Mouse (Mus musculus): ENCODE data around the gene Cacnb4.
A peak's percentile ranks its signal among the peaks of the same experiment; 100 is the strongest.

Cacnb4 gene

DNA sequence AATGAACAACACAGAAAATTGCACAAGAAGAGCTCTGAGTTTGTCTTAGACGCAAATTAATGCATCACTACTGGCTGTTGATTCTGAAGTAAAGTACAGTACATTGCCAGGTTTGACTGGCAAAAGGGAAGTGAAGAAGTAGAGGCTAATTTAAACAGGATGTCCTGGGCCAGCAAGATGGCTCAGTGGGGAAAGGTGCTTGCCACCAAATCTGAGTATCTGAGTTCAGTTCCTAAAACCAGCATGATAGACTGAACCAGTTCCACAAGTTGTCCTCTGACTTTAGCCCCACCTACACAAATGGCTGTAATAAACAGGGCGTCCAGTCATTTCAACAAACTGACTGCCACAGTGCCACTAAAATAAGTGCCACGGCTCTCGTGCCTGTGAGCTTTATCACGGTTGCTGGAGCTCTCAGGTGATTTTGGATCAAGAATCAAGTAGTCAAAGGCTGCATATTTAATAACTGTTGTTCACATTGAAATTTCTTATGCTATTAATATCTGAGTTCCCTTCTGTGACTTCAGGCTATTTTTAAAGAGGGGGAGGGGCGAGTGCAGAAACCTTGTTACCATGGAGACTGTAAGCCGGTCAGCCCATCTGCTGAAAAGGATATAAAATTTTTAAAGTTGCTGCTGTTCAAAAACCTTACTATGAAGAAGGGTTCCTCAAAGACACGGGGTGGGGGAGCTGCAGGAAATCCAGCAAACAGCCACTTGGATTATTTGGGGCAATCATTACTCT lies 29.2 kb downstream of the Cacnb4 start:
- no peak for DNase-seq (ENCODE audit: low spot score)

DNA sequence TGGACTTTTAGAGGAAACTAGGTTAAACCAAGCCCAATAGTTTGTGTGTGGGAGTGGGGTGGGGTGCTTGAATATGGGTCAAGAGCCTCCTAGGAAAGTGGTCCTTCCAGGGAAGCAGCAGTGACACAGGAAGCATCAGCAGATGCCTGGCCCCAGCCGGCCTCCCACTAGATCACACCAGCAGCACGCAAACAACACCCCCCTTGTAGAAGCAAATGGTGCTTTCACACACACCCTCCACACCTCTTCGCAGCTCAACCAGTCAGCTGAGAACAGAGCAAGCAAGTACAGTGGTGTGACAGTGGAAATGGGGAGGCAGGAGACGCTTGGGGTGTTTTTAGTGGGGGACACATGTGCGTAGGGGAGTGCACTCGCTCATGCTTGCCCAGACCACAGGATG lies 33.0 kb downstream of the Cacnb4 start:
- DNase-seq (ENCODE audit: low spot score): no peak

GRCm38 (mm10) chr2:52639530-52639875 lies 37.1 kb downstream of the Cacnb4 start:
- DNase-seq (ENCODE audit: low spot score): no peak

GRCm38 (mm10) chr2:52638857-52639529 lies 37.6 kb downstream of the Cacnb4 start:
- no peak for DNase-seq (ENCODE audit: low spot score)

GRCm38 (mm10) chr2:52638226-52638625 lies 38.4 kb downstream of the Cacnb4 start:
- DNase-seq (ENCODE audit: low spot score): no peak

- DNase-seq (ENCODE audit: low spot score): no peak
Observed at GRCm38 (mm10) chr2:52636051-52636450, 40.6 kb downstream of the Cacnb4 start.

DNA sequence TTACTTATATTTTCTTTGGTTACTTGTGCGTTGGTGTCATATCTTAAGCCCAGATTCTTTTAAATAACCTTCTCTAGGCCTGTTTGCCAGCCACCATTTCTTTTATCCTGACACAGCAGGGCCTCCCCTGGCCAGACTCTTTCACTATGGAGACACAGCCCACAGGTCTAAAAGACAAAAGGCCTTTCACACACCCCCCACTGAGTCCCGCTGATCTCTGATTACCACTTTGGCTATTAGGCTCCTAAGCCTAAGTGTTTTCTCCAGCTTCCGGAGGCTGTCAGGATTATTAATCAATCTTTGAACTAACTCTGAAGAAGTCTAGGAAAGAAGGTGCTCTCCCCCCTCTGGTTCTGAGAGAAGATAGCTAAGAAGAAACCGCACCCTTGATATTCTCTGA lies 41.3 kb downstream of the Cacnb4 start:
- no peak for DNase-seq (ENCODE audit: low spot score)

GRCm38 (mm10) chr2:52632880-52633279 lies 43.8 kb downstream of the Cacnb4 start:
- peak; percentile 61 for DNase-seq (ENCODE audit: low spot score)

DNA sequence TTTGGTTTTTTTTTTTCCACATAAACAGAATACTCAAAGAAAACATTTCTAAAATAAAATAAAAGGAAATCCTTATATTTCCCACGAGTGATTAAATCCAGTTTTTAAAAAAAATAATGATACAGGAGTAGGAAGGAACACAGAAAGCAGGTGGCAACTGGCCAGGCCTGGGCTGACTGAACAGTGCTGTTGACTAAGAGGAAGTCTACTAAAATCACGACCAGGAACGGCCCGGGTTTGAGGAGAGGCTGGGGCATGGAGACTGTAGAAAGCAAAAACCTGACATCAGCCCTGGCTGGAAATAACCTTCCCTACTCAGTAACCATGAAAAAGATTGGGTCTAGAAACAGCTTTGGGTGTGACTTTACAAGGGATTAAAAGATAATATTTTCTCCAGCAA lies 48.4 kb downstream of the Cacnb4 start:
- no peak for DNase-seq (ENCODE audit: low spot score)

- DNase-seq (ENCODE audit: low spot score): no peak
Observed at GRCm38 (mm10) chr2:52626266-52626665, 50.4 kb downstream of the Cacnb4 start.

- DNase-seq (ENCODE audit: low spot score): no peak
Observed at GRCm38 (mm10) chr2:52625731-52626130, 50.9 kb downstream of the Cacnb4 start.

GRCm38 (mm10) chr2:52623921-52624404 lies 52.7 kb downstream of the Cacnb4 start:
- no peak for DNase-seq (ENCODE audit: low spot score)

- DNase-seq (ENCODE audit: low spot score): peak; percentile 46
Observed at GRCm38 (mm10) chr2:52623461-52623860, 53.2 kb downstream of the Cacnb4 start.

- no peak for DNase-seq (ENCODE audit: low spot score)
Observed at GRCm38 (mm10) chr2:52622616-52623015, 54.0 kb downstream of the Cacnb4 start.

DNA sequence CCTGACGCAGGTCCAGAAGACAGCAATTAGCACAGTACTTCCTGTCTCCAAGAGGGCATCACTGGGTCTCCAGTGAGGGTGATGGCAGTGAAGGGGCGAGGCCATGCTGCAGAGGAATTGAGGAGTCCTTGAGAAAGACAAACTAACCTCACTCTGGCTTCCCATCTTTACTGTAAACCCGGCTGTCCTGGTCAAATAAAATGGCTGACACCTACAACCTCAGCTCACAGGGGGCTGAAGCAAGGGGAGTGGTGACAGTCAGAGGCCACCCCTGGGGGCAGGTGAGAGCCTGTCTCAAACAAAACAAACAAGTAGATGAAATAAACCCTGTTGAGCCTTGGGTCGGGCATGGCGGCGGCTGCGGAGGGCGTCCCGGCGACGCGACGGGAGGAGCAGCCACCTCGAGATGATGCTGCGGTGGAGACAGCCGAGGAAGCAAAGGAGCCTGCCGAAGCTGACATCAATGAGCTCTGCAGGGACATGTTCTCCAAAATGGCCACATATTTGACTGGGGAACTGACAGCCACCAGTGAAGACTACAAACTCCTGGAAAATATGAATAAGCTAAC lies 57.1 kb downstream of the Cacnb4 start:
- DNase-seq (ENCODE audit: low spot score): no peak

DNA sequence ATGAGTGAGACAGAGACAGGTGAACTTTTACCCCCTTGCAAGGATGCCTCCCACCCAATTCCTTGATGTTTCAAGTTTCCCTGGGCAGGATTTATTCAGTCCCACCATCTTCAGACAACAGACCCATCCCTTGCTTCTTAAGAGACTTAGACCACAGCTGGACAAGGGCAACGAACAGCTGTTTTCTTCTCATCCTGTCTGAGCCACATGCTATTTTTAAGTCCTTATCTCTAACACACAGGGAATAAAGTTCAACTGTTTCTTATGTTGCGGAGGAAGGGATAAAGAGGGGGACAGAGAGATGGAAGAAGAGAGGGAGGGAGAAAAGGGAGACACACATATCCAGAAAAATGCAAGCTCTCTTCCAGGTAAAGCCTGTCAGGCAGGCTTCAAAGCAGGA lies 57.8 kb downstream of the Cacnb4 start:
- DNase-seq (ENCODE audit: low spot score): no peak

DNA sequence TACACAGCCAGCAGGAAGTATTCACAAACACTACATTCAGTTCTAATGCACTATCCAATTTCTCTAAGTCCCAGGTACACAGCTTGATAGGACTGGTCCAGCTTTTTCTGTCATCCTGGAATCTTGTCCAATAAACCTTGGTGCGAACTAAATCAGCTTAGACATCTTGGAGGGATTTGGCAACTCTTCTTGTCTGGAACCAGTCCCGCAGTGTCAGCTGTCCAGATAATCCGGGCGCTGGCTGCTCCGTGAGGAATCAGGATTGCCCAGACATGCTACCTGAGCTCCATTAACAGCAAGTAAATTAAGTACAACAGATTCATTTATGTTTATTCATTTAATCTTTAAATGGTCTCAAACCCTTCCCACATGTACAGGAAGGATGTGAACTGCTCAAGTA lies 61.2 kb downstream of the Cacnb4 start:
- no peak for DNase-seq (ENCODE audit: low spot score)

GRCm38 (mm10) chr2:52613888-52614287 lies 62.7 kb downstream of the Cacnb4 start:
- no peak for DNase-seq (ENCODE audit: low spot score)

GRCm38 (mm10) chr2:52609486-52609885 lies 67.1 kb downstream of the Cacnb4 start:
- no peak for DNase-seq (ENCODE audit: low spot score)

DNA sequence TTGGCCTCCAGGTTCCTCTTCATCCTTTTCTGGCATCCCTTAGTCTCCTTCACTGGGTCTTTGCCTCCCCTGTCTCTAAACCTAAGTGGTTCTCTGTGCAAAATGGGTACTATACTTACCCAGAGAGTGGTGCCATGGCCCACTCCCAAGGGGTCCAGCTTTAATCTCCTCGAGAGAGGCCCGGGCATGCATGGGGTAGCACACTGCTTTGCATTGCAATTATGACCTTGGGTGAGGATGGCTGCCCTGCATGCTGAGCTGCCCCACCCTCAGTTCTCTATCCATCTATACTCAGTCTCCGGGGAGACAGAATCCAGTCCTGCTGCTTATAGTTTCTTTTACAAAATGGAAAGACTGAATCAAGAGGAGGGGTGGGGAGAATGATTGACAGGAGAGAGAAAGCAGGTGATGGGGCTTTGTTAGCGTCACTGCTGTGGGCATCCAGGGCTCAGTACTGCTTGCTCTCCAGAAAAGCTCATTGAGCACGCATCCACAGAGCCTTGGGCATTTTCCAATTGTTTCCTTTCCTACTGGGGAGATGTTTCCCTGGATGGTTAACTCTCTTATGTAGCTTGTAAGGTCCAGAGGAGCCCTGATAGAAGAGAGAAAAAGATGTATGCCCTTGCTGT lies 68.7 kb downstream of the Cacnb4 start:
- DNase-seq (ENCODE audit: low spot score): no peak

DNA sequence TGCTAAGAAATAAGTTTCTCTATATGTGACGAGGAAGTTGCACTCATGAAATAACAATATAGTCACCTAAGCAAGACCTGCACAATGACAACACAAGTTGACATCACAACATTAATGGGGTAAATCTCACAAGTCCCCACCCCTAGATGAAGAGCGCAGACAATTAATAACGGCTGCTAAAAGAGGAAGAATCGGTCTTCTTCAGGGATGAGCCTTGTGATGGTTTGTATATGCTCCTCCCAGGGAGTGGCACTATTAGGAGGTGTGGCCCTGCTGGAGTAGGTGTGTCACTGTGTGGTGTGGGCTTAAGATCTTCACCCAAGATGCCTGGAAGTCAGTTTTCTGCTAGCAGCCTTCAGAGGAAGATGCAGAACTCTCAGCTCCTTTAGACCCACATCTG lies 70.3 kb downstream of the Cacnb4 start:
- no peak for DNase-seq (ENCODE audit: low spot score)

DNA sequence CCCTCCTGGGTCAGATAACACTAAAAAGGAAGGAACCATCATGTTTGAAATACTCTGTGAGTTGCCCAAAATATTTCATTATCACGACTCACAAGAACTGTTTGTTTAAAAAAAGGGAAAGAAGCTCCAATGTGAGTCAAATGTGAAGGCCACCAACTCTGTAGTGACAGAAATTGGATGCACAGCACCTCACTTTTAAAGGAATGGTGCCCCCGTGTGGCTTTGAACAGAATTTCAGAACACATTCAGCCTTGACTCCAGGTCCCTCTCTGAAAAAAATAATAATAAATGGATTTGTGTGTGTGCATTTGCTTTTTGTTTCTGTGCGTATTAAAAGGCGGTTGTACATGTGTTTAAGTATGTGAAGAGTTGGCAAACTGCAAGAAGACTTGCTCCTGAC lies 71.3 kb downstream of the Cacnb4 start:
- peak; percentile 67 for DNase-seq (ENCODE audit: low spot score)

DNA sequence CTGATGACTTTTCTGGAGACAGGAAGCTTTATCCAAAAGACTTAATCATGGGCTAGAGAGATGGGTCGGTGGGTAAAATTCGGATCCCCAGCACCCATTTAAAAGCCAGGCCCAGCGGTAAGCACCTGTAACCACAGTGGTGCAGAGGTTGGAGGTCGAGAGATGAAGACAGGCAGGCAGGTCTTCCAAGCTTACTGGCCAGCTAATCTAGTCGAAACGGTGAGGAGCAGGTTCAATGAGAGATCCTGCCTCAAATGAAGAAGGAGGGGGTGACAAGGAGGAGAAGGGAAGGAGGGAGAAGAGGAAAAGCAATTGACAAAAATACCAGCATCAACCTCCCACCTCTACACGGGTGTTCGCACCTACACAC lies 72.0 kb downstream of the Cacnb4 start:
- DNase-seq (ENCODE audit: low spot score): no peak
